Mouse (Mus musculus) stomach, postnatal 0 days (tissue): ENCODE measurements around the gene AC134908.4.

ENCODE experiments used
- CTCF ChIP-seq: IDR thresholded peaks from 2 replicates; pipeline ENCODE4 v1.5.1; 2016; ENCODE audit warnings: antibody characterized with exemption, low read depth, mild to moderate bottlenecking, moderate library complexity
- EP300 ChIP-seq: optimal IDR thresholded peaks from 2 replicates; pipeline ENCODE3; 2016; ENCODE audit warnings: antibody characterized with exemption

DNA sequence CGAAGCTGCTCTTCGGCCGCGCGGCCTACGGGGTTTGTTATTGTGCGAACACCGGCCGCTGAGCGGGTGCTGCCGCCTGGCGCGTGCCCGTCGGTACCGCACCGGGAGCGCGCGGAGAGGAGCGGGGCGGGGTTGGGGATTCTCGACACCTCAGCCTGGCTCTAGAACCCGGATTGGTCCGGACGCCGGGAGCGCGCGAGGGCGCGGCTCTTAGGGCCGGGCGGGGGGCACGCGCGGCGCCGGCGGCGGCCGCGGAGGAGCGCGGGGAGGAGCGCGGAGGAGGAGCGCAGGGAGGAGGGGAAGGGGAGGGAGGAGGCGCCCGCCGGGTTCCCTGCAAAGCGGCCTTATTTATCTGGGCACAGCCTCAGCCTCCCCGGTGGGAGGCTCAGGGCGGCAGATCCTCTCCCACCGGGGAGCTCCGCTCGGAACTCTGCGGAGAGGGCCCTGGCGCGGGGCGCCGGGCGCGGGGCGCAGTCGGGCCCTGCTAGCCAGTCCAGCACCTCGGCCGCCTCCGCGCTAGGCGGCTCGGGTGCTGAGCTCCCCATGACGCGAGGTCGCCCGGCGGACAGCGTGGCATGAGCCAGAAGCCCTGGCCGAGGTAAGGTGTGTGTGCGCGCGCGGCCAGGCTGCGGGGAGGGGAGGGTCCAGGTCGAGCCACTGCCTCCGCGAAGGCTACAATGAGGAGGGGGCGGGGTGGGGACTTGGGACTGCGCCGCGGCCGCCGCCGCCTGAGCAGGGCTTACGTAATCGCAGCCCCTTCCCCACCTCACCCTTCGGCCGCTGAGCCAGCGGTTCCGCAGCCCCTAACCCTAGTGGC is 13.5 kb upstream of the AC134908.4 start, which contains the start of gene Fbxl16:
- peak; percentile 60 for TF ChIP-seq CTCF
- no peak for TF ChIP-seq EP300
